Mouse (Mus musculus): ENCODE data around the gene B3gnt2. TPM values are rescaled to one million over a fixed set of nuclear protein-coding genes. Genes with fewer than 3 reads are reported as not detected.

B3gnt2 gene
- polyA plus RNA-seq (2015; fragmentation: Nextera tagmentation; extraction: Ambion mirVana), result 25.5 and 26.1 TPM in 2 replicates

- DNase-seq (ENCODE audit: low spot score), result peak; percentile 71
These were observed at the start of gene B3gnt2 for GRCm38 (mm10) chr11:22860335-22861227. TSS of gene B3gnt2 (minus strand) at chr11:22860961.

DNA sequence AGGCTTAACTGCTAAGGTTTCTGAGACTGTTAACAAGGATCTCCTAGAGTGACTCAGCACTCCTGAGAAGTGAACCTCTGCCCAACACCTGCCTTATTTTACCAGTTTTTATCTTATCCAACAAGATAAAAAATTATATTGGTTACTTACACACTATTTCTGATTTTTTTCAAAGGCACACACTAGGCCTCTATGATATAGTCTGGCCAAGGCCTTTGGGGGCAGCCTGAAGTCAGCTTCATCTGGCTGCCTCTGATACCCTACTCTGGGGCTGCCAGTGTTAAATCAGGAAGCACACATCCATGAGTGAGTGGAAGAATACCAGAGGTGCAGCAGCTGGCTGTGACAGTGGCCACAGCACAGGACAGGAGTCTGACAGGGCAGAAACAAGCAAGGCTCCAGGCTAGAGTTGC lies 45.7 kb upstream of the B3gnt2 start:
- no peak for DNase-seq (ENCODE audit: low spot score)

DNA sequence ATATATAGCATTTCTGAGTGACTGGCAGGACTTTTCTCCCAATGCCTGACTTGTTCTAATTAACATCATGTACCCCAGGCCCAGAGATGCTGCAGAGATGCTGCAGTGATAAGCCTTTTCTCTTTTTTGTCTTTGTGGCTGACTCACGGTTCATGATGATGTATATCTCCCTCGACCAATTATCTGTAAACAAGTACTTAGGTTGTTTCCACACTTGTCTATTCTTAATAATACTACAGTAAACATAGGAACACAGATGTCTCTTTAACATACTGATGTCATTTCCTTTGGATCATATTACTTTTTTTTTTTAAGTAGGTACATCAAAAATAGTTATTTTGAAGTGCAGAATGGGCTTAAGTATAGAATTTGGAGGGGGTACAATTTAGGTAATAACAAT lies 42.2 kb upstream of the B3gnt2 start:
- no peak for DNase-seq (ENCODE audit: low spot score)

DNA sequence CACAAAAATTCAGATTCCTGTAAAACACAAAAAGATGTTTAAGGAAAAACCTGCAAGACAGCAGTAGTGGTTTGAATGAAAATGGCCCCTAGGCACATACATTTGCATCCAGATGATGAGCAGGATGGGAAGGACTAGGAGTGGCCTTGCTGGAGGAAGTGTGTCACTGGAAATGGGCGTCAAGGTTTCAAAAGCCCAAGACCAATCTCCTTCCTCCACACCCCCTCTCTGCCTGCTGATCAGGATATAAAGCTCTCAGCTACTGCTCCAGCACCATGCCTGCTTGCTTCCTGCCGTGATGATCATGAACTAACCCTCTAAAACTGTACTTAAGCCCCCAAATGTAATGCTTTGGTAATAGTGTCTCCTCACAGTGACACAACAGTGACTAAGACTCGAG lies 39.3 kb upstream of the B3gnt2 start:
- DNase-seq (ENCODE audit: low spot score), result no peak

- DNase-seq (ENCODE audit: low spot score), result no peak
These were observed 36.9 kb upstream of the B3gnt2 start for GRCm38 (mm10) chr11:22897642-22898041.

DNA sequence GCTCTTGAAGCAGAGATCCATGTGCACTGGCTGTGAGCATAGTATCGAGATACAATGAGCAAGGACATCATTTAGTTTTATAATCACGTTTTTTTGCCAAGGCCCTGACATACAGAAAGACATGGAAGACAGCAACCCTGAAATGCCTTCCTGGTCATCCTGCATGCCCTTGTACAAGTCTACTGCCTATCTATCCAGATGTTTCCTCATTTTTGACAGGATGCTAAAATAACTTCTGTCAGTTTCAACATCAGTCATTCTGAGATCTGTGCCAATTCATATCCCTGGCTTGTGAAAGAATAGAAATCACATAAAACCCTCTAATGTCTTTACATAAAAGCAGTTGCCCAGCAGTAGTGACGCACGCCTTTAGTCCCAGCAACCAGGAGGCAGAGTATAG lies 36.4 kb upstream of the B3gnt2 start:
- DNase-seq (ENCODE audit: low spot score), result no peak

- DNase-seq (ENCODE audit: low spot score), result no peak
These were observed 32.3 kb upstream of the B3gnt2 start for GRCm38 (mm10) chr11:22893075-22893474.

DNA sequence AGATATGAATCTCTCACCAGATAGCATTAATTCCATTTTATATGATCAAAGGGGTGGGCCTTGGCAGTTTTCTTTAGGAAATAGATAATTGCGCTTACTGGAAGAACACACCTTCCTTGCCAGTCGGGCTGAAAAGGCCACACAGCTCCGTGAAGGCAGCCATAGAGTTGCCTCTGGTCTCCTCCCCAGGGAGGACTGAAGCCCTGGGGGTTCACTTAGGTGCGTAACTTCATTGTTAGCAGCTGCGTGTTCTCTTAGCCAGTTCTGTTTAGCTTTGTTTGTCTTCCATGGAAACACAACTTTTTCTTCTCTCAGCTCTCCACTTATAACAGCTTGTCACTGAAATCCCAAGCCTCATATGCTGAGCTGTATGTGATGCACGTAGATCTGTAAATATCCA lies 31.7 kb upstream of the B3gnt2 start:
- DNase-seq (ENCODE audit: low spot score), result no peak

DNA sequence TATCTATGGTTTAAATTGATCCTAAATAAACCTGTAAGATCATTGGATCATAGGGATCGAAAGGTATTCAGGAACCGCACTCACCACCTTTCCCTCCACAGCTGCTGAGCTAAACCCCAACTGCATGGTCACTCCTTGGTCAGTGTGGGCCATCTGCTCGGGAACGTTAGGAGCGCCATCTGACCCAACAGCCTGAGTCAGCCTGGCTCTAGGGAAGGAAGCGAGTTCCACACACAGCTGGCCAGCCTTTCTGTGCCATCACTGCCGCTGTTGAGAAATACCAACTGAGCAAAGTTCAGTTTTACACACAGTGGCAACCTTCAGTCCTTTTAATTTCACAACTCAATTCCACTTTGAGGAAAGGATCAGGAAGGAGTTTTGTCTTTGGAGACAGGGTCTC lies 31.1 kb upstream of the B3gnt2 start:
- no peak for DNase-seq (ENCODE audit: low spot score)

DNA sequence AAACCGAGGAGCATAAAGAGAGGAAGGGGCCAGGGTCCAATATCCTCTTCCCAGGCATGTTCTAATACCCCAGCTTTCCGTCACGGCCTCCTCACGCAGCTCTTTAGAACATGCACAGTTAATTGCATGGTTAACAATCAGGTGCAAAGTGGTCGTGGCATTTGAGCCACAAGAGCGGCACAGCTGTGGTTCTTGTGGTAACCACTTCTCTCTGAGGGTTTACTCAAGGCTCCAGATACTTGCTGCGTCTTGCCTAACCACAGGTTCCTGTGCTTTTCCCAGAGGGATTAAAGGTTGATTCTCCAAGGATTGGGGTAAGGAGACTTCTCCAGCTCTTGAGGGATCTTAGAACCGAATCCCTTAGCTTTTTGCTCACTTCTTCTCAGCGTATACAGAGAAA lies 30.5 kb upstream of the B3gnt2 start:
- peak; percentile 25 for DNase-seq (ENCODE audit: low spot score)

DNA sequence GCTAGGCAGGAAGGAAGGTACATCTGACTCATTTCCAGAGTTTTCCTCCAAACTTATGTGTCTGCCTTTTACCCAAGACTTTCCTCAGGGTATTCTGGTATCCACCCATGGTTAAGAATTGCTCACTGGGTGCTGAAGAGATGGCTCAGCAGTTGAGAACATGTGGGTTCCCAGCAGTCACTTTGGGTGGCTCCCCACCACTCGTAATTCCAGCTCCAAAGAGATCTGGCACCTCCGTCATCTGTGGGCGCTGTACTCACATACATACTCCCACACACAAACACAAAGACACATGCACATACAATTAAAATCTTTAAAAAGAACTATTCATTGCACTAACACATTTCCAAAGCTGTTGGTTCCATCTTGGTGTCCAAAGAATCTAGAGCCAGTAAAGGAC lies 28.5 kb upstream of the B3gnt2 start:
- no peak for DNase-seq (ENCODE audit: low spot score)

GRCm38 (mm10) chr11:22886991-22887390 lies 26.2 kb upstream of the B3gnt2 start:
- no peak for DNase-seq (ENCODE audit: low spot score)

- no peak for DNase-seq (ENCODE audit: low spot score)
These were observed 24.6 kb upstream of the B3gnt2 start for GRCm38 (mm10) chr11:22885350-22885749.

- DNase-seq (ENCODE audit: low spot score), result no peak
These were observed 22.9 kb upstream of the B3gnt2 start for GRCm38 (mm10) chr11:22883676-22884075.

DNA sequence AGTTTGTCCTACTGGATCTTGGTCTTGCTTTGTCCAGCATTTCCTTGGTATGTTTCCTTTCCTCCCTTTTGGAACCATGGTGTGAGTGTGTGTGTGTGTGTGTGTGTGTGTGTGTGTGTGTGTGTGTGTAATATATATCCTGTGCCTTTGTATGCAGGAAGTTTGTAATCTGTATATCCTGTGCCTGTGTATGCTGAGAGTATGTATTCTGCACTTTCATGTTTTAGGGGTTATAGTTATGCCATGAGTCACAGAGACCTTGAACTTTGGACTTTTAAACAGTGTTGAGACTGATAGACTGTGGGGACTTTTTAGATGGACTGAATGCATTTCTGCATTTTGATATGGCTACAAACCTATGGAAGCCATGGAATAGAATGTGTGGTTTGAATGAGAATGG lies 22.2 kb upstream of the B3gnt2 start:
- no peak for DNase-seq (ENCODE audit: low spot score)

DNA sequence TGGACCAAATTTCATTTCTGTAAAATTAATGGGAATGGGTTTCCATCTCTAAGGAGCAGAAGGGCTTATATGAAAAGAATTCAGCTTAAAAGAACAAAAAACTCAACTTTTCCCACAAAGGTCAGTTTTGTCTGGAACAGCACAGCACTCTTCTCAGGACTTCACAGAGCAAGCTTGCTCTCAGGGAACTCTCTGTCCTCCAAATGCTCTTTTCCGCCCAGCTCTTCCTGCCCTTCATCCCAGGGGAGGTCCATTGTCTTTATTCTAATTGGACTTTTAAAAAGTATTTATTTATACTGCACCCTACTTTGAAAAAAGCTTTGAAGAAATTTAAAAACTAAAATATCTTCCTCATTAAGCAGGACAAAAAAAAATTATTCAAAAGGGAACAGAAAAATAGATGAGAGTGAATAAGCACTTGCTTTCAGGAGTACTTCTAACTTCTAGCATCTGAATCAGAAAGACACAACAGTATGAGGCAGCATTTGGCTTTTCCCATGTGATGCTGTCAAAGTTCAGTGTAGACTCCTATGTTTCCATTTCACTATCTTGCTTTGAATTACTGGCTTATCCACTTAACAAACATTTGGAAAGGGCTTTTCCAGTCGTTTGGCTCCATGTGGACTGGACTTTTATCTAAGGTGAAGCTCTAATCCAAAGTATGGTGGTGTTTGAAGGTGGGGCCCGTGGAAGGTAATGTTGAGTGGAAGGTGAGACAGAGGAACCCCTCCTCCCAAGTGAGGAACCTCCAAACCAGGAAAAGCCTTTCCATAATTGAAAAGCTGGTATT lies 19.8 kb upstream of the B3gnt2 start:
- no peak for DNase-seq (ENCODE audit: low spot score)

DNA sequence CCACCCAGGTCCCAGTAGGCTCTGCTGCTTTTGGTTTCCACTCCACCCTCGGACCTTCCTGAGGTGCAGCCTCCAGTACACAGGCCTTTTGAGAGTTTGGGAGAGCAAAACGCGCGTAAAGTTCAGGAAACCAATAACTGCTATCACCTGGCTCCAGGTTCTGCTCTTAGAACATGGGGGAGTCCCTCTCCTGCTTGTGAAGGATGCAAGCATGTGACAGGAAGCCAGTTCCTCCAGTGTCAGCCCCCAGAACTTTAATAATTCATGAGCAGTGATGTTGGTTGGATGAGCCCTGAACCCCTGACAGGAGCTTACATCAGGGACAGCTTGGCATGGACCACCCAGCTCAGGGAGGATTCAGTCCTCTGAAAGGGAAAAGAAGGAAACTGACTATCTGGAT lies 18.9 kb upstream of the B3gnt2 start:
- DNase-seq (ENCODE audit: low spot score), result no peak

DNA sequence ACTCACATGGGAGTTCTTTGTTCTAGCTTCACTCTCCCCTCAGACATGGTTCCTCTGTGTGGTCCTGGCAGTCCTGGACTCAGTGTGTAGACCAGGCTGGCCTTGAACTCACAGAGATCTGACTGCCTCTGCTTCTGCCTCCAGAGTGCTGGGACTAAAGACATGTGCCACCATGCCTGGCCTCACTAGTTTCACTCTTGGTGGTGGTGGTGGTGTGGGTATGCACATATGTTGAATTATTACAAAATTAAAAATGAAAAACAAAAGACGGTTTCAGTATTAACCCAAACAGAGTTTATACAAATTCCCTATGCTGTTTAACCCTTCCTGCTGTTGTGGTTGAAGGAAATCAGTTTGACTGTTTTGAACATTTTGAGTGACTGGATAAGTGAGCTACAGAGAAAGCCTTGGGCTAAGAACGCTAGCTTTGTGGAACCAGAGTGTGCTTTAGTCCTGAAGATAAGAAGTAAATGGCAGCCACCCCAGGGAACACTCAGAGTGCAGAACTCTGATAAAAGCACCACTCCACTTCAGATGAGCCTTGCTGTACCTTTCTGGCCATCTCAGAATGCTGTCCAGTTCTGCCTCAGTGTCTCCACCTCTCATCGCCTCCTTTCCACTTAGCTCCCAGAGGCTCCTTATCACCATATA lies 16.0 kb upstream of the B3gnt2 start:
- no peak for DNase-seq (ENCODE audit: low spot score)

- DNase-seq (ENCODE audit: low spot score), result no peak
These were observed 14.5 kb upstream of the B3gnt2 start for GRCm38 (mm10) chr11:22875279-22875678.

- no peak for DNase-seq (ENCODE audit: low spot score)
These were observed 14.0 kb upstream of the B3gnt2 start for GRCm38 (mm10) chr11:22874747-22875146.

- DNase-seq (ENCODE audit: low spot score), result no peak
These were observed 12.6 kb upstream of the B3gnt2 start for GRCm38 (mm10) chr11:22873383-22873782.

DNA sequence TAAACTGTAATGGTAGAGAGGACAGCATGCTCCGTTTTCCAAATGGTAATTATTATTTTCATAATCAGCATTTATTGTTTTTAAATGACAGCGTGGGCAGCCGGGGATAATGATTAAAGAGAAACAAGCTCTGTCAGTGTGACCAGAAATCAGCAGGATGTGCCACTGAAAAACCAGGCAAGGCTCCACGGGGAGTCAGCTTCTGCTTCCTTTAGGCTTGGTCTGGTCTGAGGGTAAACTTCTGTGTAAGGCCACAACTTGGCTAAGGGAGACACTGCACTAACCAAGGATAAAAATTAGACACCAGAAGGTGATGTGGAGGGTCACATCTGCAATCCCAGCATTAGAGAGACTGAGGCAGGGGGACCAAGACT lies 11.5 kb upstream of the B3gnt2 start:
- DNase-seq (ENCODE audit: low spot score), result no peak
